Mouse (Mus musculus): ENCODE measurements around the gene Atxn7l3b.

Gene Atxn7l3b

DNA sequence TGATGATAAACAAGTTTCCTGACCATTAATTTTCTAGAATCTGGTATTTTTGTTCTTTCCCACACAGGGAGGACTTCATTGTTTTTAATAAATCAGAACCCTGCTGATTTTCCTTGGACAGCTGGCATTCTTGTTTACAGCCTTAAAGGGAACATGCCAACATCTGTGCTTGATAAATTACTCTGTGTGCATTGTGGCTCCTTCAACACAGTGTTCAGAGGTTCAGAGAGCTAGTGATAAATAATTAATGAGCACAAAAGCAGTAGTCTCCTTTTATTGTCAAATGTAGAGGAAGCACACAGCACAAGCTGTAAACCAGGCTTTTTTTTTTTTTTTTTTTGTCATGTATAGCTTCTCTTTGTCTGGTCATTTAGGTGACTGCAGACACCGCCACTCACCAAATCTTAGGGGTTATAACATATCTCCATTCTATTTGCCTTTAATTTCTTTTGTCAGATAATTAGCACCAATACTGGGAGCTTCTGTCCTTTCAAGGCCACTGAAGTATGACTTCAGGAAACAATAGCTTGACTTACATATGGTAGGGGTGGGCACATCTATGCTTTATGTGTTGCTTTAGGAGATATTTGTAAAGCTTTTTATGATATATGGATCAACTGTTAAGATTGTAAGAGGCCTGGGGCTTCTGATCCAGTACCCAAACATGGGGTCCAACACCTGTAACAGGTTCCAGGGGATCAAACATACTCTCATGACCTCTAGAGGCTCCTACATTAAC, 52.0 kb downstream of the Atxn7l3b start:
- DNase-seq (ENCODE audit: low read depth, low spot score), result no peak

Data from c-Kit-negative CD71-positive TER-119-positive erythroid progenitor cells, embryonic 14.5 days (primary cell).